Mouse (Mus musculus): Measurements from ENCODE around the gene Isg20l2. TPM values are rescaled to one million over a fixed set of nuclear protein-coding genes. Genes with fewer than 3 reads are reported as not detected.
A peak's percentile ranks its signal among the peaks of the same experiment; 100 is the strongest.
"Not testable (repeated sequence)": the region's sequence is repeated elsewhere in the genome, so short reads cannot be mapped to it uniquely, and the experiment has no call there.

The Isg20l2 gene
- 22.8 and 24.0 TPM in 2 replicates for polyA plus RNA-seq (2012; rRNA removed)

GRCm38 (mm10) chr3:87930078-87930795 is at the start of gene Isg20l2, which contains the start of gene Rrnad1:
Isg20l2 (plus strand) TSS chr3:87930314.
Rrnad1 (minus strand) TSS chr3:87930717.
- peak; percentile 87 for DNase-seq (ENCODE audit: low spot score)

- no peak for DNase-seq (ENCODE audit: low spot score)
These were observed 45.8 kb upstream of the Isg20l2 start for GRCm38 (mm10) chr3:87884291-87884690.

GRCm38 (mm10) chr3:87884708-87885251 is 45.3 kb upstream of the Isg20l2 start:
- peak; percentile 44 for DNase-seq (ENCODE audit: low spot score)

- DNase-seq (ENCODE audit: low spot score) = peak; percentile 71
These were observed 44.7 kb upstream of the Isg20l2 start, which contains the start of gene Prcc for GRCm38 (mm10) chr3:87885281-87886003. Prcc (minus strand) TSS chr3:87885608.

- DNase-seq (ENCODE audit: low spot score) = no peak
These were observed 44.1 kb upstream of the Isg20l2 start for GRCm38 (mm10) chr3:87886004-87886365.

GRCm38 (mm10) chr3:87886416-87886815 is 43.7 kb upstream of the Isg20l2 start:
- no peak for DNase-seq (ENCODE audit: low spot score)

- DNase-seq (ENCODE audit: low spot score) = not testable (repeated sequence)
These were observed 42.7 kb upstream of the Isg20l2 start for GRCm38 (mm10) chr3:87887400-87887799.

GRCm38 (mm10) chr3:87891481-87891880 is 38.6 kb upstream of the Isg20l2 start:
- no peak for DNase-seq (ENCODE audit: low spot score)

- no peak for DNase-seq (ENCODE audit: low spot score)
These were observed 36.7 kb upstream of the Isg20l2 start for GRCm38 (mm10) chr3:87893367-87893905.

- no peak for DNase-seq (ENCODE audit: low spot score)
These were observed 30.8 kb upstream of the Isg20l2 start for GRCm38 (mm10) chr3:87899266-87899665.

- no peak for DNase-seq (ENCODE audit: low spot score)
These were observed 30.3 kb upstream of the Isg20l2 start for GRCm38 (mm10) chr3:87899776-87900175.

GRCm38 (mm10) chr3:87901036-87901624 is 29.0 kb upstream of the Isg20l2 start:
- no peak for DNase-seq (ENCODE audit: low spot score)

- DNase-seq (ENCODE audit: low spot score) = not testable (repeated sequence)
These were observed 28.2 kb upstream of the Isg20l2 start for GRCm38 (mm10) chr3:87901959-87902358.

- DNase-seq (ENCODE audit: low spot score) = no peak
These were observed 26.3 kb upstream of the Isg20l2 start for GRCm38 (mm10) chr3:87903821-87904220.

GRCm38 (mm10) chr3:87905880-87906485 is 24.1 kb upstream of the Isg20l2 start, which contains the start of gene Hdgf:
Hdgf (plus strand) TSS chr3:87906321.
- DNase-seq (ENCODE audit: low spot score) = peak; percentile 95

- peak; percentile 67 for DNase-seq (ENCODE audit: low spot score)
These were observed 23.5 kb upstream of the Isg20l2 start for GRCm38 (mm10) chr3:87906601-87906980.

GRCm38 (mm10) chr3:87906981-87907857 is 22.9 kb upstream of the Isg20l2 start:
- DNase-seq (ENCODE audit: low spot score) = no peak

GRCm38 (mm10) chr3:87907906-87908305 is 22.2 kb upstream of the Isg20l2 start:
- DNase-seq (ENCODE audit: low spot score) = no peak

GRCm38 (mm10) chr3:87909381-87909780 is 20.7 kb upstream of the Isg20l2 start:
- DNase-seq (ENCODE audit: low spot score) = no peak

GRCm38 (mm10) chr3:87909874-87910273 is 20.2 kb upstream of the Isg20l2 start:
- no peak for DNase-seq (ENCODE audit: low spot score)

Data from urinary bladder, adult 2 months (tissue).